26 mouse cellular contexts compared by ENCODE assay signal in the genomic region with DNA sequence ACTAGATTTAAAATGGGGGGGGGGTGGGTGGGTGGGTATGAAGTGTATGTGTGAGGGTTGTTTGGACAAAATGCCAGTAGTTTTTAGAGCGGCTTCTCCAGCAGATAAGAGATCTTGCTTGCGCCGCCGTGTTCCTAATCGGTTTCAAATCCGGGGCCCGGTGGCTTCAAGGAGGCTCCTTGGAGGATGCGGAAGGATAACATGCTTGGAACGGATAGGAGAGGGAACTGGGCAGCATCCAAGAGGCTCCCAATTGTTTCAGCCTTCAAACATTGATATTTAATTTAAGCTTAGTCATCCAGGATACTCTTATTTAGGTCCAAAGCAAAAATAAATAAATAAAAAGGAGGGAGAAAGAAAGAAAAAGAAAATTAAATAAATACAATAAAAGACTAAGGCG. TPM values are rescaled to one million over a fixed set of nuclear protein-coding genes. Genes with fewer than 3 reads are reported as not detected.
DNase-seq lines count a peak whose midpoint lies in the region; ATAC-seq and TF ChIP-seq lines count a peak whose summit lies in the region.
"Had no signal": no experiment of that assay in that cellular context is flagged by ENCODE, and none has a peak within 500 bp of the region (broad histone marks: within the 10 kb centered on the region; RNA-seq: fewer than 3 reads in every experiment).

No protein-coding gene starts in this region.

- H3K9ac ChIP-seq in liver, embryonic 13.5 days = no peak overlapping the region
- no peak overlapping the region for H3K9ac ChIP-seq in liver, embryonic 11.5 days (ENCODE audit: low read depth, low read length)
- H3K9ac ChIP-seq in forebrain, embryonic 11.5 days (ENCODE audit: low read length) = no peak overlapping the region
- no peak overlapping the region for H3K9ac ChIP-seq in forebrain, embryonic 16.5 days (replicated peaks; ENCODE audit: low read depth, low read length)
- H3K9ac ChIP-seq in midbrain, embryonic 14.5 days (replicated peaks; ENCODE audit: low read length) = no peak overlapping the region
- H3K9ac ChIP-seq: embryonic facial prominence, embryonic 13.5 days; kidney, embryonic 15.5 days; lung, embryonic 14.5 days; stomach, embryonic 15.5 days had no signal

- no peak for TF ChIP-seq CTCF in gastrocnemius, adult 2 months (IDR thresholded peaks at IDR 0.05)

- H3K27ac ChIP-seq in liver, embryonic 13.5 days = no peak overlapping the region
- no peak overlapping the region for H3K27ac ChIP-seq in liver, embryonic 11.5 days (ENCODE audit: low read depth, low read length)
- no peak overlapping the region for H3K27ac ChIP-seq in forebrain, embryonic 11.5 days (ENCODE audit: low read depth, low read length)
- no peak overlapping the region for H3K27ac ChIP-seq in forebrain, embryonic 16.5 days (ENCODE audit: low read length)
- H3K27ac ChIP-seq in midbrain, embryonic 14.5 days (replicated peaks; ENCODE audit: low read depth, low read length) = peak overlapping the region; percentile 72
- no peak overlapping the region for H3K27ac ChIP-seq in gastrocnemius, adult 2 months
- H3K27ac ChIP-seq: embryonic facial prominence, embryonic 13.5 days; hindbrain, embryonic 10.5 days; kidney, embryonic 15.5 days; stomach, embryonic 15.5 days had no signal

- 43% methylated on average over 10 of the region's 10 CpGs for WGBS in liver, embryonic 13.5 days (ENCODE audit: insufficient replicate concordance)
- 56% methylated on average over 10 of the region's 10 CpGs for WGBS in liver, embryonic 11.5 days
- WGBS in forebrain, embryonic 11.5 days = 16% methylated on average over 10 of the region's 10 CpGs
- WGBS in forebrain, embryonic 16.5 days = 20% methylated on average over 10 of the region's 10 CpGs
- 11% methylated on average over 10 of the region's 10 CpGs for WGBS in midbrain, embryonic 14.5 days

- peaks cover 13% of the 10 kb centered on the region for H3K4me1 ChIP-seq in liver, embryonic 13.5 days (replicated peaks)
- H3K4me1 ChIP-seq in liver, embryonic 11.5 days (replicated peaks; ENCODE audit: control insufficient read depth, insufficient read depth, low read length) = no peaks in the 10 kb centered on the region
- peaks cover 3% of the 10 kb centered on the region; the same call in 1 of the 2 replicates for H3K4me1 ChIP-seq in forebrain, embryonic 11.5 days (replicated peaks; ENCODE audit: control insufficient read depth, insufficient read depth, low read length)
- peaks cover 16% of the 10 kb centered on the region for H3K4me1 ChIP-seq in forebrain, embryonic 16.5 days (replicated peaks; ENCODE audit: control insufficient read depth, insufficient read depth, low read length)
- peaks cover 16% of the 10 kb centered on the region; the same call in 1 of the 2 replicates for H3K4me1 ChIP-seq in midbrain, embryonic 14.5 days (ENCODE audit: control insufficient read depth, insufficient read depth, low read length)
- H3K4me1 ChIP-seq: kidney, embryonic 15.5 days; stomach, embryonic 15.5 days had no signal

- ATAC-seq in liver, embryonic 13.5 days (ENCODE audit: low read depth) = no peak
- ATAC-seq in liver, embryonic 11.5 days (replicated peaks; ENCODE audit: low FRiP score) = no peak
- peak; percentile 44; the same call in 1 of the 2 replicates for ATAC-seq in forebrain, embryonic 11.5 days (replicated peaks; ENCODE audit: low FRiP score)
- ATAC-seq in forebrain, embryonic 16.5 days = no peak
- ATAC-seq in midbrain, embryonic 14.5 days (ENCODE audit: low FRiP score, low TSS enrichment) = no peak
- ATAC-seq: intestine, postnatal 0 days had no signal

- no peaks in the 10 kb centered on the region for H3K36me3 ChIP-seq in liver, embryonic 13.5 days
- no peaks in the 10 kb centered on the region for H3K36me3 ChIP-seq in liver, embryonic 11.5 days (ENCODE audit: control insufficient read depth, insufficient read depth, low read length)
- no peaks in the 10 kb centered on the region for H3K36me3 ChIP-seq in forebrain, embryonic 11.5 days (ENCODE audit: control insufficient read depth, insufficient read depth, low read length)
- no peaks in the 10 kb centered on the region for H3K36me3 ChIP-seq in forebrain, embryonic 16.5 days (ENCODE audit: control insufficient read depth, insufficient read depth)
- no peaks in the 10 kb centered on the region for H3K36me3 ChIP-seq in midbrain, embryonic 14.5 days (ENCODE audit: control insufficient read depth, insufficient read depth, low read length)
- H3K36me3 ChIP-seq: embryonic facial prominence, embryonic 13.5 days; hindbrain, embryonic 10.5 days; kidney, embryonic 15.5 days; stomach, embryonic 15.5 days had no signal

- H3K27me3 ChIP-seq in liver, embryonic 13.5 days = 0 out of 2 replicates have a peak, but pooled peaks cover 3% of the 10 kb centered on the region
- peaks cover 2% of the 10 kb centered on the region for H3K27me3 ChIP-seq in liver, embryonic 11.5 days (replicated peaks; ENCODE audit: control insufficient read depth, insufficient read depth, low read length)
- peaks cover 5% of the 10 kb centered on the region for H3K27me3 ChIP-seq in forebrain, embryonic 11.5 days (ENCODE audit: control insufficient read depth, insufficient read depth, low read length)
- peaks cover 14% of the 10 kb centered on the region for H3K27me3 ChIP-seq in forebrain, embryonic 16.5 days (replicated peaks; ENCODE audit: control insufficient read depth, insufficient read depth, low read length)
- no peaks in the 10 kb centered on the region for H3K27me3 ChIP-seq in midbrain, embryonic 14.5 days (ENCODE audit: control insufficient read depth, insufficient read depth, low read length)
- H3K27me3 ChIP-seq: stomach, embryonic 15.5 days had no signal

- no peak overlapping the region for H3K4me3 ChIP-seq in liver, embryonic 13.5 days (replicated peaks)
- no peak overlapping the region for H3K4me3 ChIP-seq in liver, embryonic 11.5 days (ENCODE audit: low read depth, low read length)
- no peak overlapping the region for H3K4me3 ChIP-seq in forebrain, embryonic 11.5 days (ENCODE audit: low read depth, low read length)
- no peak overlapping the region for H3K4me3 ChIP-seq in forebrain, embryonic 16.5 days (replicated peaks; ENCODE audit: low read length)
- no peak overlapping the region for H3K4me3 ChIP-seq in midbrain, embryonic 14.5 days (replicated peaks; ENCODE audit: low read depth, low read length)
- H3K4me3 ChIP-seq in gastrocnemius, adult 2 months = no peak overlapping the region
- H3K4me3 ChIP-seq: embryonic facial prominence, embryonic 13.5 days; erythroblast, embryonic 14.5 days; hindbrain, embryonic 10.5 days; kidney, embryonic 15.5 days; stomach, embryonic 15.5 days had no signal

- DNase-seq in liver, embryonic 13.5 days = no peak
- no peak for DNase-seq in liver, embryonic 11.5 days (ENCODE audit: low spot score)
- no peak for DNase-seq in forebrain, embryonic 11.5 days (ENCODE audit: low spot score)
- peak; percentile 71 for DNase-seq in midbrain, embryonic 14.5 days
- no peak for DNase-seq in gastrocnemius, adult 2 months
- no peak for DNase-seq in embryo, embryonic 10 days (ENCODE audit: low spot score)
- DNase-seq in adipocyte (ENCODE audit: low spot score) = no peak
- DNase-seq: adrenal gland, postnatal 36 days; cerebellum, adult 11 months; cerebellum, postnatal 10 days; gastrocnemius, postnatal 10 days; kidney, postnatal 36 days; thymus, postnatal 36 days had no signal

- H3K9me3 ChIP-seq in liver, embryonic 13.5 days (replicated peaks) = no peaks in the 10 kb centered on the region
- H3K9me3 ChIP-seq in liver, embryonic 11.5 days (ENCODE audit: control insufficient read depth, low read length) = no peaks in the 10 kb centered on the region
- H3K9me3 ChIP-seq in forebrain, embryonic 11.5 days (ENCODE audit: control insufficient read depth, low read length) = no peaks in the 10 kb centered on the region
- no peaks in the 10 kb centered on the region for H3K9me3 ChIP-seq in forebrain, embryonic 16.5 days (ENCODE audit: control insufficient read depth, low read length)
- no peaks in the 10 kb centered on the region for H3K9me3 ChIP-seq in midbrain, embryonic 14.5 days (ENCODE audit: control insufficient read depth, low read length)
- H3K9me3 ChIP-seq: embryonic facial prominence, embryonic 13.5 days; hindbrain, embryonic 10.5 days; kidney, embryonic 15.5 days; stomach, embryonic 15.5 days had no signal

- intact Hi-C loops in gastrocnemius, adult 2 months (cut with DNase I) = no loop called here

- H3K4me2 ChIP-seq in liver, embryonic 13.5 days = peak overlapping the region; percentile 30; the same call in 1 of the 2 replicates
- no peak overlapping the region for H3K4me2 ChIP-seq in liver, embryonic 11.5 days
- H3K4me2 ChIP-seq in forebrain, embryonic 11.5 days (ENCODE audit: low read depth, low read length, severe bottlenecking) = peak overlapping the region; percentile 19; the same call in 1 of the 2 replicates
- 0 out of 2 replicates have a peak overlapping the region, but pooled peaks have one; percentile 3 for H3K4me2 ChIP-seq in forebrain, embryonic 16.5 days (ENCODE audit: low read length)
- peak overlapping the region; percentile 35 for H3K4me2 ChIP-seq in midbrain, embryonic 14.5 days (ENCODE audit: low read length)
- H3K4me2 ChIP-seq: embryonic facial prominence, embryonic 13.5 days; heart, embryonic 11.5 days; kidney, embryonic 15.5 days; stomach, embryonic 15.5 days had no signal

RNA-seq across cellular contexts. Expression of gene Sox21, which starts 43.2 kb away (rescaled TPM):
- polyA plus RNA-seq in liver, embryonic 13.5 days (2015; fragmentation: Nextera tagmentation; extraction: Ambion mirVana) = not detected in 2 replicates
- 0.08 and 0.12 TPM in 2 replicates for polyA plus RNA-seq in liver, embryonic 11.5 days (2014; fragmentation: Nextera tagmentation; extraction: Ambion mirVana)
- 21.6 and 23.8 TPM in 2 replicates for polyA plus RNA-seq in forebrain, embryonic 11.5 days (2014; fragmentation: Nextera tagmentation; extraction: Ambion mirVana)
- 4.8 and 5.9 TPM in 2 replicates for polyA plus RNA-seq in forebrain, embryonic 16.5 days (2015; fragmentation: Nextera tagmentation; extraction: Ambion mirVana)
- polyA plus RNA-seq in midbrain, embryonic 14.5 days (2014; fragmentation: Nextera tagmentation; extraction: Ambion mirVana) = 18.4 and 22.2 TPM in 2 replicates
- total RNA-seq in gastrocnemius, adult 2 months (2021) = not detected
- total RNA-seq: adrenal gland, adult 18-20 months; gastrocnemius, postnatal 10 days; granulocyte monocyte progenitor cell, adult 5-6 weeks; megakaryocyte, adult 5-6 weeks had no signal
- polyA plus RNA-seq: heart, postnatal 0 days had no signal

RNA-seq across cellular contexts. Expression of gene Gpr180, which starts 56.7 kb away (rescaled TPM):
- polyA plus RNA-seq in liver, embryonic 13.5 days (2015; fragmentation: Nextera tagmentation; extraction: Ambion mirVana) = 13.8 and 14.7 TPM in 2 replicates
- 26.6 and 30.5 TPM in 2 replicates for polyA plus RNA-seq in liver, embryonic 11.5 days (2014; fragmentation: Nextera tagmentation; extraction: Ambion mirVana)
- 36.2 and 39.3 TPM in 2 replicates for polyA plus RNA-seq in forebrain, embryonic 11.5 days (2014; fragmentation: Nextera tagmentation; extraction: Ambion mirVana)
- polyA plus RNA-seq in forebrain, embryonic 16.5 days (2015; fragmentation: Nextera tagmentation; extraction: Ambion mirVana) = 32.7 and 33.5 TPM in 2 replicates
- polyA plus RNA-seq in midbrain, embryonic 14.5 days (2014; fragmentation: Nextera tagmentation; extraction: Ambion mirVana) = 33.4 and 38.8 TPM in 2 replicates
- total RNA-seq in gastrocnemius, adult 2 months (2021) = 10 to 100 TPM; 29.3 to 32.8 TPM
